In genomic region chr15:93552169-93552568, GRCm38 (mm10) we compare ENCODE assay signal across 9 mouse cellular contexts. TPM values are rescaled to one million over a fixed set of nuclear protein-coding genes. Genes with fewer than 3 reads are reported as not detected.
DNase-seq lines count a peak whose midpoint lies in the region; ATAC-seq and TF ChIP-seq lines count a peak whose summit lies in the region.
"Had no signal": no experiment of that assay in that cellular context is flagged by ENCODE, and none has a peak within 500 bp of the region (broad histone marks: within the 10 kb centered on the region; RNA-seq: fewer than 3 reads in every experiment).

No protein-coding gene starts in this region.

- peak; percentile 51 for ATAC-seq in heart, embryonic 15.5 days (replicated peaks; ENCODE audit: insufficient number of reproducible peaks, insufficient read depth, low FRiP score, low read depth)
- peak; percentile 90 for ATAC-seq in kidney, postnatal 0 days (replicated peaks; ENCODE audit: low FRiP score, low read depth)

- DNase-seq in ZHBTc4 (ENCODE audit: low read depth, low spot score), result peak; percentile 68
- peak; percentile 61 for DNase-seq in embryo, embryonic 11.5 days (ENCODE audit: low read depth, low spot score)
- DNase-seq in kidney, postnatal 0 days (ENCODE audit: low spot score), result peak; percentile 94
- peak; percentile 89 for DNase-seq in lung, postnatal 36 days
- peak; percentile 32 for DNase-seq in retina, postnatal 7 days (ENCODE audit: low read depth, low spot score)
- DNase-seq in left cerebral cortex, adult 2 months (ENCODE audit: extremely low spot score in 1 of 2, low spot score in 2 of 2), result no peak
- no peak for DNase-seq in frontal cortex, postnatal 36 days (ENCODE audit: low spot score in 2 of 2)

- peak overlapping the region; percentile 30 for H3K4me2 ChIP-seq in heart, embryonic 15.5 days
- peak overlapping the region; percentile 31 for H3K4me2 ChIP-seq in kidney, postnatal 0 days (ENCODE audit: low read length)

- H3K27me3 ChIP-seq in heart, embryonic 15.5 days, result no peaks in the 10 kb centered on the region
- H3K27me3 ChIP-seq in kidney, postnatal 0 days (ENCODE audit: insufficient read depth, low read length), result no peaks in the 10 kb centered on the region

- H3K9me3 ChIP-seq in heart, embryonic 15.5 days (replicated peaks), result no peaks in the 10 kb centered on the region
- no peaks in the 10 kb centered on the region for H3K9me3 ChIP-seq in kidney, postnatal 0 days (replicated peaks; ENCODE audit: low read length)

- peaks cover 60% of the 10 kb centered on the region for H3K4me1 ChIP-seq in heart, embryonic 15.5 days (replicated peaks)
- H3K4me1 ChIP-seq in kidney, postnatal 0 days (replicated peaks; ENCODE audit: insufficient read depth, low read length), result peaks cover 5% of the 10 kb centered on the region; the same call in 1 of the 2 replicates

- H3K4me3 ChIP-seq in heart, embryonic 15.5 days, result no peak overlapping the region
- no peak overlapping the region for H3K4me3 ChIP-seq in kidney, postnatal 0 days (replicated peaks; ENCODE audit: low read depth, low read length)
- no peak overlapping the region for H3K4me3 ChIP-seq in left cerebral cortex, adult 2 months

- no peak overlapping the region for H3K9ac ChIP-seq in heart, embryonic 15.5 days
- H3K9ac ChIP-seq in kidney, postnatal 0 days (ENCODE audit: low read depth, low read length), result no peak overlapping the region

- intact Hi-C loops in left cerebral cortex, adult 2 months (cut with DNase I), result no loop called here

- peak overlapping the region; percentile 51 for H3K27ac ChIP-seq in heart, embryonic 15.5 days
- 0 out of 2 replicates have a peak overlapping the region, but pooled peaks have one; percentile 54 for H3K27ac ChIP-seq in kidney, postnatal 0 days
- H3K27ac ChIP-seq in left cerebral cortex, adult 2 months, result no peak overlapping the region; the same call in 1 of the 2 replicates
- H3K27ac ChIP-seq: macrophage had no signal

- 9% methylated on average over 9 of the region's 9 CpGs for WGBS in heart, embryonic 15.5 days
- 2% methylated on average over 9 of the region's 9 CpGs for WGBS in kidney, postnatal 0 days

- no peak for TF ChIP-seq CTCF in kidney, postnatal 0 days (IDR thresholded peaks at IDR 0.05; ENCODE audit: low read depth)
- TF ChIP-seq CTCF in left cerebral cortex, adult 2 months (IDR thresholded peaks at IDR 0.05), result no peak

- no peaks in the 10 kb centered on the region for H3K36me3 ChIP-seq in heart, embryonic 15.5 days
- H3K36me3 ChIP-seq in kidney, postnatal 0 days (ENCODE audit: insufficient read depth, low read length), result no peaks in the 10 kb centered on the region

RNA-seq across cellular contexts. Expression of gene Prickle1, which starts 43.5 kb away (rescaled TPM):
- 28.2 and 31.0 TPM in 2 replicates for polyA plus RNA-seq in heart, embryonic 15.5 days (2015; fragmentation: Nextera tagmentation; extraction: Ambion mirVana)
- polyA plus RNA-seq in kidney, postnatal 0 days (2015; fragmentation: Nextera tagmentation; extraction: Ambion mirVana), result 19.8 and 20.7 TPM in 2 replicates
- total RNA-seq in left cerebral cortex, adult 2 months (2021), result 10 to 100 TPM; 92.4 to 93.4 TPM
- polyA plus RNA-seq: macrophage had no signal

Comparison
In these comparisons a context has a peak if more than half of its experiments do, and no peak if none do; other contexts are left out.
1. DNase-seq: peak in ZHBTc4 (single experiment), embryo, embryonic 11.5 days (single experiment), kidney, postnatal 0 days (single experiment), lung, postnatal 36 days (single experiment) and retina, postnatal 7 days (single experiment); none in left cerebral cortex, adult 2 months (0 of 2) and frontal cortex, postnatal 36 days (0 of 2).